Mouse (Mus musculus): ENCODE results near the gene Gm43951. TPM values are rescaled to one million over a fixed set of nuclear protein-coding genes. Genes with fewer than 3 reads are reported as not detected.
A peak's percentile ranks its signal among the peaks of the same experiment; 100 is the strongest.
"Not testable (repeated sequence)": the region's sequence is repeated elsewhere in the genome, so short reads cannot be mapped to it uniquely, and the experiment has no call there.

Gm43951 gene
- polyA plus RNA-seq, 1 experiment from 2014 or later, result 1.6 TPM

GRCm38 (mm10) chr11:72190857-72191256, 15.8 kb downstream of the Gm43951 start:
- 76% methylated on average over 1 of the region's 1 CpGs for WGBS
- Histone ChIP-seq H3K27ac (no peak overlapping the region), H3K4me2 (replicated peaks) (no peak overlapping the region), H3K9ac (replicated peaks) (no peak overlapping the region), H3K36me3 (peaks cover 60% of the 10 kb centered on the region), H3K4me1 (replicated peaks) (no peaks in the 10 kb centered on the region), H3K4me3 (replicated peaks) (no peak overlapping the region), H3K27me3 (no peaks in the 10 kb centered on the region), H3K9me3 (no peaks in the 10 kb centered on the region)
- no peak for ATAC-seq

DNA sequence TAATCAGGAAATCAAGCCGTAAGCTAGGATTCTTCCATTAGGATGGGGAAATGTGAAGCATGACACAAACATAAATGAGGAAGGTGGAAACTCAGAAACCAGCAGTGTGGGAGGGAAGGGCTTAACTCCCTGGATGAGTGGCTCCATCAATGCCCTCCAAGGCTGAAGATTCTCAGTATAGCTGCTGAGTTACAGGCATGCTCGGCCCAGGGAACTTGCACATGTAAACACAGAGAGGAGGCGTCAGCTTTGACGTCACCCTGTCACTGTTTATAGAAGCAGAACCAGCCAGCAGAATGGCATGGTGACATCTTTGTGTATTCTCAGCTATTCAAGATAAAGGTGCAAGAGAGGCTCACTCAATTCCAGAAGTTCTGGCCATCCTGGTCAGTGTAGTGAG, 22.4 kb downstream of the Gm43951 start:
- H3K27me3 ChIP-seq, result no peaks in the 10 kb centered on the region
- no peaks in the 10 kb centered on the region for H3K9me3 ChIP-seq
- no peak overlapping the region for H3K27ac ChIP-seq
- H3K4me3 ChIP-seq (replicated peaks), result no peak overlapping the region
- 91% methylated on average over 4 of the region's 4 CpGs for WGBS
- H3K36me3 ChIP-seq, result peaks cover 60% of the 10 kb centered on the region
- H3K4me2 ChIP-seq (replicated peaks), result no peak overlapping the region
- no peak for ATAC-seq
- H3K4me1 ChIP-seq (replicated peaks), result no peaks in the 10 kb centered on the region
- H3K9ac ChIP-seq (replicated peaks), result no peak overlapping the region

DNA sequence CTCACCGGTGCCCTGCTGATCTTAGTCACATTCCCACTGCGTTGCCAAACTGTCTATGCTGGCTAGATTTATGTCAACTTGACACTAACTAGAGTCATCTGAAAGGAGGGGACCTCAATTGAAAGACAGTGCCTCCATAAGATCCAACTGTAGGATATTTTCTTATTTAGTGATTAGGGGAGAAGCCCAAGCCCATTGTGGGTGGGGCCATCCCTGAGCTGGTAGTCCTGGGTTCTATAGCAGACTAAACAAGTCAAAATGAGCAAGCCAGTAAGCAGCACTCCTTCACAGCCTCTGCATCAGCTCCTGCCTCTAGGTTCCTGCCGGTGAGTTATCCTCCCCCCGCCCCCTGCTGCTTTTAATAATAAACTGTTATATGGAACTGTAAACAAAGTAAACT, 25.5 kb downstream of the Gm43951 start:
- Histone ChIP-seq H3K36me3 (peaks cover 59% of the 10 kb centered on the region), H3K4me3 (replicated peaks) (no peak overlapping the region), H3K4me2 (replicated peaks) (no peak overlapping the region), H3K4me1 (replicated peaks) (peaks cover 9% of the 10 kb centered on the region), H3K27ac (no peak overlapping the region), H3K9ac (replicated peaks) (no peak overlapping the region), H3K27me3 (no peaks in the 10 kb centered on the region), H3K9me3 (no peaks in the 10 kb centered on the region)
- ATAC-seq, result no peak
- 96% methylated on average over 4 of the region's 4 CpGs for WGBS

- ATAC-seq, result no peak
- H3K27ac ChIP-seq, result no peak overlapping the region
- H3K4me2 ChIP-seq (replicated peaks), result no peak overlapping the region
- H3K27me3 ChIP-seq, result no peaks in the 10 kb centered on the region
- no peak overlapping the region for H3K4me3 ChIP-seq (replicated peaks)
- H3K9ac ChIP-seq (replicated peaks), result no peak overlapping the region
- H3K4me1 ChIP-seq (replicated peaks), result peaks cover 9% of the 10 kb centered on the region
- 94% methylated on average over 5 of the region's 5 CpGs for WGBS
- H3K36me3 ChIP-seq, result peaks cover 61% of the 10 kb centered on the region
- no peaks in the 10 kb centered on the region for H3K9me3 ChIP-seq
Measured at GRCm38 (mm10) chr11:72180556-72180955, 26.1 kb downstream of the Gm43951 start.

DNA sequence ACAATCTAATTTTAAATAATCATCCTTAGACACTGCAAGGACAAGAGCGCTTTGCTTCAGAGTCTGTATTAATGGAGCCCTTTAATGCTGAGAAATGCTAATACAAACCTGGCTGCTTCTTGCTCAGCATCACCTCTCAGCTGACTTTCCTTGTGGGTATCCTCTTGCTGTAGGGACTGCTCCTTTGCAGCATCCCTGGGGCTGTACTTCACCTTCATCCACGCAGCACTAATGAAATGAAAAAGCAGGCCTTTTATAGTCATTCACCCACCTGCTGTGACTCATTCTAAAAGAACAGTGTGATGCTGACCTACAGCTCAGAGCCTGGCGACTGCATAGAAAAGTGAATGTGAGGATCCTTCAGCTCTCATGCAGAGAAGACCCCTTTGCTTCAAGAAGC, 30.1 kb downstream of the Gm43951 start:
- H3K4me1 ChIP-seq (replicated peaks), result peaks cover 9% of the 10 kb centered on the region
- peak; percentile 55; the same call in 1 of the 2 replicates for ATAC-seq
- H3K9me3 ChIP-seq, result no peaks in the 10 kb centered on the region
- H3K27me3 ChIP-seq, result no peaks in the 10 kb centered on the region
- no peak overlapping the region for H3K4me3 ChIP-seq (replicated peaks)
- peaks cover 78% of the 10 kb centered on the region for H3K36me3 ChIP-seq
- H3K4me2 ChIP-seq (replicated peaks), result no peak overlapping the region
- WGBS, result 26% methylated on average over 3 of the region's 3 CpGs
- H3K27ac ChIP-seq, result no peak overlapping the region
- no peak overlapping the region for H3K9ac ChIP-seq (replicated peaks)

GRCm38 (mm10) chr11:72175966-72176365, 30.7 kb downstream of the Gm43951 start:
- no peak for ATAC-seq
- 81% methylated on average over 5 of the region's 5 CpGs for WGBS
- Histone ChIP-seq H3K9me3 (no peaks in the 10 kb centered on the region), H3K36me3 (peaks cover 74% of the 10 kb centered on the region), H3K4me2 (replicated peaks) (no peak overlapping the region), H3K4me3 (replicated peaks) (no peak overlapping the region), H3K9ac (replicated peaks) (0 out of 2 replicates have a peak overlapping the region, but pooled peaks have one; percentile 2), H3K4me1 (replicated peaks) (peaks cover 9% of the 10 kb centered on the region), H3K27ac (no peak overlapping the region), H3K27me3 (no peaks in the 10 kb centered on the region)

DNA sequence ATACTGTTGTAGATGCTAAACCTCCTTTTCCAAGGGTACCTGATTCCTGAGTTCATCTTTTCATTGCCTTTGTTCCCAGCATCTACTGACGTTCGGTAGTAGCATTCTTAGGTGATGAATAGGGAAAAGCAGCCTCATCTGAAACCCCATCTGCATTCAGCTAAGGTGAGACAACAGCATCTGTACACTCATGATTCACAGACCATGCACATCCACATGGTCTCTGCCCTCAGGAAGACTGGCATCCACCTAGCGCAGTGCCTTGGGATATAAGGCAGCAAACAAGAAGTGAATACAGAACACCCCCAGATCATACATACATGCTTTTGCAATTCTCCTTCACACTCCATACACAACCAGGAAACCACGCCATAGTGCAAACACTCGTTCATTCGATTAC, 31.9 kb downstream of the Gm43951 start:
- H3K36me3 ChIP-seq, result peaks cover 74% of the 10 kb centered on the region
- no peaks in the 10 kb centered on the region for H3K27me3 ChIP-seq
- H3K9ac ChIP-seq (replicated peaks), result no peak overlapping the region
- peaks cover 9% of the 10 kb centered on the region for H3K4me1 ChIP-seq (replicated peaks)
- no peak overlapping the region for H3K4me3 ChIP-seq (replicated peaks)
- no peaks in the 10 kb centered on the region for H3K9me3 ChIP-seq
- H3K27ac ChIP-seq, result no peak overlapping the region
- no peak overlapping the region for H3K4me2 ChIP-seq (replicated peaks)
- WGBS, result 93% methylated on average over 6 of the region's 6 CpGs
- no peak for ATAC-seq

DNA sequence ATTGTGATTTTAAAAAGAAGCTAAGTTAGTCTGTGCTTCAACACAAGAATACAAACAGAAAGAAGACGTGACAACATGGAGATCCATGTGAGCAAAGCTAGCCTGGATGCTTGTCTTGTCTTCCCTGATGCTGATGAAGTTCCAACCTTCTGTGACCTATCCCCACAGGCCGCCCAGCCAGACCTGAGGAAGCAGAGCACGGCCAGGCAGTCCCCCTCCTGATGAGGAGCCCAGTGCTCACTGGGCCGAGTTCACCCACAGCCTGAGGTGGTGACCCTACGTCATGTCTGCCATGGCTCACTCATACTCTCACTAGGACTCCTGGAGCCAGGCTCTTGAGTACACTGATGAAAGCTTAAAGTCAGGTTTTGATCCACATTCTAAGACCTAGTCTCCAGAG, 33.1 kb downstream of the Gm43951 start:
- Histone ChIP-seq H3K9me3 (no peaks in the 10 kb centered on the region), H3K9ac (replicated peaks) (no peak overlapping the region), H3K4me1 (replicated peaks) (peaks cover 9% of the 10 kb centered on the region), H3K4me2 (replicated peaks) (no peak overlapping the region), H3K4me3 (replicated peaks) (no peak overlapping the region), H3K27me3 (no peaks in the 10 kb centered on the region), H3K27ac (no peak overlapping the region), H3K36me3 (peaks cover 76% of the 10 kb centered on the region)
- 86% methylated on average over 5 of the region's 5 CpGs for WGBS
- ATAC-seq, result no peak

- not testable (repeated sequence) for ATAC-seq; H3K4me2 ChIP-seq (replicated peaks); H3K9ac ChIP-seq (replicated peaks); H3K9me3 ChIP-seq; H3K4me3 ChIP-seq (replicated peaks); H3K27me3 ChIP-seq; H3K27ac ChIP-seq; H3K4me1 ChIP-seq (replicated peaks)
- peaks cover 78% of the 10 kb centered on the region for H3K36me3 ChIP-seq
- 84% methylated on average over 4 of the region's 4 CpGs for WGBS
Measured at GRCm38 (mm10) chr11:72171906-72172305, 34.7 kb downstream of the Gm43951 start.

DNA sequence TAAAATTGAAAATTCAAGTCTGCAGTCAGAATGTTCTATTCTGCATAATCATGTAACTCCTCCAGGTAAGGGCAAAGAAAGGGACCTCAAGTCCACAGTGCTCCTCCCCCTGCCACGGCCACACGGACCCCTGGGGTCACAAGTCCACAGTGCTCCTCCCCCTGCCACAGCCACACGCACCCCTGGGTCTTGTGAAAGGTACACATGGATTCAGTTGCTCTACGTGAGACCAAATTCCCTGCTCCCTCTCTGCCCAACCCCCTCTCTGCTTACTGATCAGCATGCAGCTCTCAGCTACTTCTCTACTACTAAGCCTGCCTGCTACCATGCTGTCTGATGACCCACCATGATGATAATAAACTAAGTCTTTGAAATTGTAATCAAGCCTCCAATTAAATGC, 36.8 kb downstream of the Gm43951 start:
- ATAC-seq, result no peak
- H3K9me3 ChIP-seq, result no peaks in the 10 kb centered on the region
- H3K4me3 ChIP-seq (replicated peaks), result no peak overlapping the region
- H3K9ac ChIP-seq (replicated peaks), result no peak overlapping the region
- H3K4me2 ChIP-seq (replicated peaks), result no peak overlapping the region
- 79% methylated on average over 4 of the region's 4 CpGs for WGBS
- no peaks in the 10 kb centered on the region for H3K27me3 ChIP-seq
- no peak overlapping the region for H3K27ac ChIP-seq
- H3K4me1 ChIP-seq (replicated peaks), result no peaks in the 10 kb centered on the region
- H3K36me3 ChIP-seq, result peaks cover 81% of the 10 kb centered on the region

- Histone ChIP-seq H3K36me3 (peaks cover 84% of the 10 kb centered on the region), H3K9me3 (no peaks in the 10 kb centered on the region), H3K4me1 (replicated peaks) (no peaks in the 10 kb centered on the region), H3K4me2 (replicated peaks) (no peak overlapping the region), H3K27me3 (no peaks in the 10 kb centered on the region), H3K27ac (no peak overlapping the region), H3K4me3 (replicated peaks) (no peak overlapping the region), H3K9ac (replicated peaks) (no peak overlapping the region)
- WGBS, result 87% methylated on average over 2 of the region's 2 CpGs
- no peak for ATAC-seq
Measured at GRCm38 (mm10) chr11:72163198-72163597, 43.4 kb downstream of the Gm43951 start.

DNA sequence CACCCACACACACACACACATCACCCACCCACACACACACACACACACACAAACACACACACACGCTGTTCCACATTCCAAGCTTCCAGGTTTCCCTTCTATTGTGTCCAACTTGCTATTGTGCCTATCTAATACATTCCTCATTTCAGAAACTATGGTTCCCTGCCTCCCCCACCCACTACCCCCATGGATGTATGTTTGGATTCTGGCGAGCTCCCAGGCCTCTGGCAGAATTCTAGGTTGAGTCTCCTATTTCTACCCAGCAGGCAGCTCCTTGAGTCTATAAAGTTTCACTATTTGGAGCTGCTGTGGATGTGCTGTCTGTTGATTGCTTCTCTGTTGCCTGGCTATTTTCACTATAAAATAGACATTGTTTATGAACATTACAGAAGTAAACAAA, 50.0 kb downstream of the Gm43951 start:
- WGBS, result 74% methylated on average over 2 of the region's 2 CpGs
- ATAC-seq, result no peak

GRCm38 (mm10) chr11:72155981-72156428, 50.6 kb downstream of the Gm43951 start:
- Histone ChIP-seq H3K36me3 (peaks cover 66% of the 10 kb centered on the region), H3K9me3 (no peaks in the 10 kb centered on the region), H3K4me2 (replicated peaks) (no peak overlapping the region), H3K9ac (replicated peaks) (no peak overlapping the region), H3K4me1 (replicated peaks) (peaks cover 13% of the 10 kb centered on the region), H3K27ac (no peak overlapping the region; the same call in 1 of the 2 replicates), H3K27me3 (no peaks in the 10 kb centered on the region), H3K4me3 (replicated peaks) (no peak overlapping the region)
- ATAC-seq, result no peak
- WGBS, result 82% methylated on average over 4 of the region's 4 CpGs

More for the DNA sequence above, 50.0 kb downstream of the Gm43951 start:
- H3K36me3 ChIP-seq, result peaks cover 72% of the 10 kb centered on the region
- H3K9ac ChIP-seq (replicated peaks), result no peak overlapping the region
- peaks cover 13% of the 10 kb centered on the region for H3K4me1 ChIP-seq (replicated peaks)
- no peak overlapping the region for H3K4me3 ChIP-seq (replicated peaks)
- H3K4me2 ChIP-seq (replicated peaks), result no peak overlapping the region
- no peaks in the 10 kb centered on the region for H3K27me3 ChIP-seq
- no peaks in the 10 kb centered on the region for H3K9me3 ChIP-seq
- 0 out of 2 replicates have a peak overlapping the region, but pooled peaks have one; percentile 19 for H3K27ac ChIP-seq
